Mouse (Mus musculus): ENCODE data around the gene Bmp7.

Gene Bmp7

GRCm38 (mm10) chr2:172839317-172839980 is 100.7 kb downstream of the Bmp7 start:
- in situ Hi-C loops (cut with MboI; ENCODE audit: low pct_unique_long_range_greater_than_20kb in 1 of 2, low sequenced_read_pairs in 2 of 2, unreplicated experiment in 1 of 2) = loop anchor here (5.0 to 10.0 kb wide), 2 partner anchors 105 to 243 kb away; partner anchors contain the start of gene Bmp7 (in 1 of the 2)

GRCm38 (mm10) chr2:172836516-172836915 is 103.6 kb downstream of the Bmp7 start:
- in situ Hi-C loops (cut with MboI; ENCODE audit: low pct_unique_long_range_greater_than_20kb in 1 of 2, low sequenced_read_pairs in 2 of 2, unreplicated experiment in 1 of 2) = loop anchor here (5.0 to 10.0 kb wide), 2 partner anchors 108 to 246 kb away; partner anchors contain the start of gene Bmp7 (in 1 of the 2)

GRCm38 (mm10) chr2:172833196-172833595 is 106.9 kb downstream of the Bmp7 start:
- in situ Hi-C loops (cut with MboI; ENCODE audit: low pct_unique_long_range_greater_than_20kb in 1 of 2, low sequenced_read_pairs in 2 of 2, unreplicated experiment in 1 of 2) = loop anchor here (5.0 to 10.0 kb wide), 2 partner anchors 112 to 159 kb away; partner anchors contain the start of gene Bmp7 (in 1 of the 2)

DNA sequence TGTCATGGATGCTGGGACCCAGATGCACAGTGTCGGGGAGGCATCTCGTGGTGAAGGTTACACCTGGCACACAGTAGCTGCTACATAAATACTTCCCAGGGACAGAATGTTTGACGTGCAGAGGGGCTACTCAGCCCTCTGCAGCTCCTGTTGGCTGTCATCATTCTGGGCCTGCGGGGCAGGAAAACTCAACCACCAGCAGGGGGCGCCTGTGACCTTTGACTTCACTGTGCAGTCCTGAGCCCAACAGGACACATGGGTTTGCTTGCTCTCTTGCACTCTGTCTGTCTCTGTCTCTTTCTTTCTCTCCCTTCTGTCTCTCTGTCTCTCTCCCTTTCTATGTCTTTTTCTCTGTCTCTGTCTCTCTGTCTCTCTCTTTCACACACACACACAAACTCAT is 108.4 kb downstream of the Bmp7 start:
- in situ Hi-C loops (cut with MboI; ENCODE audit: low pct_unique_long_range_greater_than_20kb in 1 of 2, low sequenced_read_pairs in 2 of 2, unreplicated experiment in 1 of 2) = loop anchor here (5.0 to 10.0 kb wide), 2 partner anchors 113 to 161 kb away; partner anchors contain the start of gene Bmp7 (in 1 of the 2)

DNA sequence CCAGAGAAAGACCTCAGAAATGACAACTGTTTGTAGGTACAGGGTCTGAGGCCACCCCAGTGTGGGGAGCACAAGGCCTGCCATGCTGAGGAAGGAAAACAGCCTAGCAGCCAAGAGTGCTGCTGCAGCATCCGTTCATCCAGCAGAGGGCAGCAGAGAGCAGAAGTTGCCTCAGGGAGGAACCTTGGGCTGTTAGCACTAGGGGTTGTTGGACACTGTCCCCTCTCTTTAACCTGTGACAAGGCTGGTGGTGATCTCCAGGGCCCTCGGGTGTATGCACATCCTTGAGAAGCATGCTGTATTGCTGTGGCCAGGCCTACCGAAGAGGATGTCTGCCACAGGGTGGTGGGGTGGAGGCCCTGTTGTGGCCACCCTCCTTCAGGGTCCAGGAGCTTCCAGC is 109.0 kb downstream of the Bmp7 start:
- in situ Hi-C loops (cut with MboI; ENCODE audit: low pct_unique_long_range_greater_than_20kb in 1 of 2, low sequenced_read_pairs in 2 of 2, unreplicated experiment in 1 of 2) = loop anchor here (5.0 to 10.0 kb wide), 2 partner anchors 114 to 161 kb away; partner anchors contain the start of gene Bmp7 (in 1 of the 2)

- in situ Hi-C loops (cut with MboI; ENCODE audit: low pct_unique_long_range_greater_than_20kb in 1 of 2, low sequenced_read_pairs in 2 of 2, unreplicated experiment in 1 of 2) = no loop called here
These were observed 111.9 kb downstream of the Bmp7 start for GRCm38 (mm10) chr2:172828229-172828628.

DNA sequence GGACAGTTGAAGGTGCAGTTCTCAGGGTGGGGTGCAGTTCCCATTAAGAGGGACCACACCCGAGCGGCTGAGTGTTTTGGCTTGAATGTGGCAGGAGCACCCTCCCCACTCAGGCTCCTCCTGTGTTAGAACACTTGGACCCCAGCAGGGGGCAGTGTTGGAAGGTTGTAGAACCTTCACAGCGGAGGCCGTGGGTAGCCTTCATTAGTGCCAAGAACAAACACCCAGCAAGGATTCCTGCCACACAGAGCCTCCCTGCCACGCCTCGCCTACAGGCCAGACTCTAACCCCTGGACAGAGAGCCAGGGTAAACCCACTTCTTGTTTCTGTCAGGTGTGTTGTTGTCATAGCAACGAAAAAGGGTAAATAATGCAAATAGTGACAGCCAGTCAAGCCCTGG is 112.6 kb downstream of the Bmp7 start:
- in situ Hi-C loops (cut with MboI; ENCODE audit: low pct_unique_long_range_greater_than_20kb in 1 of 2, low sequenced_read_pairs in 2 of 2, unreplicated experiment in 1 of 2) = no loop called here

GRCm38 (mm10) chr2:172825785-172826145 is 114.4 kb downstream of the Bmp7 start:
- in situ Hi-C loops (cut with MboI; ENCODE audit: low pct_unique_long_range_greater_than_20kb in 1 of 2, low sequenced_read_pairs in 2 of 2, unreplicated experiment in 1 of 2) = no loop called here

GRCm38 (mm10) chr2:172824906-172825784 is 115.0 kb downstream of the Bmp7 start:
- in situ Hi-C loops (cut with MboI; ENCODE audit: low pct_unique_long_range_greater_than_20kb in 1 of 2, low sequenced_read_pairs in 2 of 2, unreplicated experiment in 1 of 2) = no loop called here

DNA sequence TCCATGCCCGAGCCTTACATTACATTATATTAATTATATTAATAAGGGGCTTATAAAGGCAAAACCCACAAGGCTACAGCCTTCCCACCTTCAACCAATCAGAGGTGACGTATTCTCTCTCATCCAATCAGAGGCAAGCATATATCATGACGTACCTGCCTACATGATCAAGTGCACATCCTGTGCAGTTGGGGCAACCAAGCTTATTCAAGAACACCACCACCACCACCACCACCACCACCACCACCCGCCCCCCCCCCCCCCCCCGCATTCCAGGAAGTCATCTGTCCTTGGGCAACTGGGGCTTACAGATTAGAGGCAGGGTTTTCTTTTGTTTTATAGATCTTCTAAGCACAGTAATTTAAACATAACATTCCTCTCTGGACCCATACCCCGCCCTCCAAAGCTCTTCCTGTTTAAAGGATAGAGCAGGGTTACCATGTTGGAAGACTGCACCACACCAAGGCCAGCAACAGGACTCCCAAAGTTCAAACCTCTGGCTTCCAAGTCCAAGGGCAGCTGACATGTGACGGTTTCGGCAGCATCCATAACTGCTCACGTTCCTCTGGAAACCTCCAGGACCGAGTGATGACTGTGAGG is 121.4 kb downstream of the Bmp7 start:
- in situ Hi-C loops (cut with MboI; ENCODE audit: low pct_unique_long_range_greater_than_20kb in 1 of 2, low sequenced_read_pairs in 2 of 2, unreplicated experiment in 1 of 2) = no loop called here
